Comparison of ENCODE assay signal across 10 mouse cellular contexts in the genomic region with DNA sequence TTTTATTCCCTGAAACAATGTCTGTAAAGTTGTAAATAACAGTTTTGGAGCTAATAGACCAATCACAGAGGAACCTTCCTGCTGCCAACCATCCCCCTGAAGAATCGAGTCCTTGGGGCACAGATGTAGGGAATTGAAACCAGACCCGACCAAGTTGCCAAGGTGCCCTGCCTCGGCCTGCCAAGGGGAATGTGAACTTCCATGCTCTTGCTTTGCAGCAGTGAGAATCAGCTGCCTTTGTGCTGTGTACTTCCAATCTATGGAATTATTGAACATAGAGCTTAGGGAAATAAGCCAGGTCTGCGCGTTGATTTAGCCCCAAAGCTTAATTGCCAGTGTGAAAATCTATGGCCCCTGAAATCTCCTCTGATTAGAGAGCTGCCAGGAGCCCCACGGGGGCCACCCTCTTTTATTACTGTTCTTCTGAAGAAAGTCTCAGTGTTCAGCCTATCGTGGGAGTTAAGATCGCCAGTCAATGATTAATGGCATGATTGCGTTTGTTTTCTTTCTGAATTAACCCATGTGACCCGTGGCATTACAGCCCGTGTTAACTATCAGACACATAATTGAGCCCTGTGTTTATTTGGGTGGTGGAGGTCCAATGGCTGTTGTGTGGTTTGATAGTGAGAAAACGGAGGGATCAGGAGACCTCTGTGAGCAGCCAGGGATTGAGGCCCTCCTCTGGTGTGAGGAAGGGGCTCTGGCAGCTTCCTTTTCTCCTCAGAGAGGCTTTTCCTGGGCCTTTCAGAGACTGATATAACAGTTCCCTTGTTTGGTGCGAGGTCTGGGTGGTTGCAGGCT.
DNase-seq lines count a peak whose midpoint lies in the region; ATAC-seq lines count a peak whose summit lies in the region.
"Had no signal": no experiment of that assay in that cellular context is flagged by ENCODE, and none has a peak within 500 bp of the region (broad histone marks: within the 10 kb centered on the region; RNA-seq: fewer than 3 reads in every experiment).

No protein-coding gene starts in this region.

- no peak overlapping the region for H3K4me2 ChIP-seq in forebrain, embryonic 14.5 days (ENCODE audit: low read length)
- no peak overlapping the region for H3K4me2 ChIP-seq in midbrain, embryonic 12.5 days (replicated peaks)
- H3K4me2 ChIP-seq: embryonic facial prominence, embryonic 12.5 days had no signal

- no peak overlapping the region for H3K9ac ChIP-seq in forebrain, embryonic 14.5 days (ENCODE audit: low read length)
- no peak overlapping the region for H3K9ac ChIP-seq in midbrain, embryonic 12.5 days (replicated peaks)
- H3K9ac ChIP-seq: embryonic facial prominence, embryonic 12.5 days had no signal

- H3K36me3 ChIP-seq in forebrain, embryonic 14.5 days (ENCODE audit: control insufficient read depth, insufficient read depth, low read length) = no peaks in the 10 kb centered on the region
- no peaks in the 10 kb centered on the region for H3K36me3 ChIP-seq in midbrain, embryonic 12.5 days
- H3K36me3 ChIP-seq: embryonic facial prominence, embryonic 12.5 days had no signal

- peak; percentile 8 for DNase-seq in brain, embryonic 18.5 days (ENCODE audit: low read depth, low spot score)
- peak; percentile 80 for DNase-seq in forebrain, embryonic 14.5 days (ENCODE audit: low spot score)
- peak; percentile 43 for DNase-seq in kidney, adult 18-20 months
- no peak for DNase-seq in ovary, postnatal 36 days (ENCODE audit: low spot score)
- DNase-seq in thymus, postnatal 4 days = no peak
- DNase-seq in cerebellum, adult 18-20 months = no peak
- DNase-seq in heart, adult 9 months (ENCODE audit: low spot score in 2 of 2) = no peak

- no peaks in the 10 kb centered on the region for H3K4me1 ChIP-seq in forebrain, embryonic 14.5 days (ENCODE audit: control insufficient read depth, insufficient read depth, low read length)
- peaks cover 9% of the 10 kb centered on the region; the same call in 1 of the 2 replicates for H3K4me1 ChIP-seq in midbrain, embryonic 12.5 days
- H3K4me1 ChIP-seq: megakaryocyte, embryonic 14.5 days had no signal

- WGBS in forebrain, embryonic 14.5 days = 10% methylated on average over 13 of the region's 13 CpGs
- WGBS in midbrain, embryonic 12.5 days = 49% methylated on average over 13 of the region's 13 CpGs

- ATAC-seq in forebrain, embryonic 14.5 days = peak; percentile 92
- 0 out of 2 replicates have a peak, but pooled peaks have one; percentile 47 for ATAC-seq in midbrain, embryonic 12.5 days (ENCODE audit: low FRiP score, low read depth)

- H3K27ac ChIP-seq in forebrain, embryonic 14.5 days (ENCODE audit: low read depth, low read length) = peak overlapping the region; percentile 41; the same call in 1 of the 2 replicates
- H3K27ac ChIP-seq in midbrain, embryonic 12.5 days (replicated peaks) = no peak overlapping the region
- H3K27ac ChIP-seq: embryonic facial prominence, embryonic 12.5 days had no signal

- H3K4me3 ChIP-seq in forebrain, embryonic 14.5 days (ENCODE audit: low read depth, low read length) = no peak overlapping the region
- no peak overlapping the region for H3K4me3 ChIP-seq in midbrain, embryonic 12.5 days
- H3K4me3 ChIP-seq: embryonic facial prominence, embryonic 12.5 days; megakaryocyte, embryonic 14.5 days had no signal

- H3K9me3 ChIP-seq in forebrain, embryonic 14.5 days (replicated peaks; ENCODE audit: control insufficient read depth, low read length) = 0 out of 2 replicates have a peak, but pooled peaks cover 3% of the 10 kb centered on the region
- H3K9me3 ChIP-seq in midbrain, embryonic 12.5 days = peaks cover 3% of the 10 kb centered on the region; the same call in 1 of the 2 replicates

- H3K27me3 ChIP-seq in forebrain, embryonic 14.5 days (replicated peaks; ENCODE audit: control insufficient read depth, insufficient read depth, low read length) = no peaks in the 10 kb centered on the region
- no peaks in the 10 kb centered on the region; the same call in 1 of the 2 replicates for H3K27me3 ChIP-seq in midbrain, embryonic 12.5 days
- H3K27me3 ChIP-seq: embryonic facial prominence, embryonic 12.5 days had no signal

Comparison
In these comparisons a context has a peak if more than half of its experiments do, and no peak if none do; other contexts are left out.
1. DNase-seq: peak in brain, embryonic 18.5 days (single experiment), forebrain, embryonic 14.5 days (single experiment) and kidney, adult 18-20 months (single experiment); none in ovary, postnatal 36 days (single experiment), thymus, postnatal 4 days (single experiment), cerebellum, adult 18-20 months (0 of 2) and heart, adult 9 months (0 of 2).